Mouse (Mus musculus) retina, postnatal 7 days (tissue): Measurements from ENCODE around the gene Pdcd2.

ENCODE experiments used
- DNase-seq: peaks from one replicate; pipeline ENCODE4 v3.0.0-alpha.2; 2012; ENCODE audit warnings: low read depth, low spot score

Gene Pdcd2

GRCm38 (mm10) chr17:15499656-15500394, 27.3 kb downstream of the Pdcd2 start, which contains the start of the genes Psmb1 and Tbp:
TSS of gene Psmb1 (minus strand) at chr17:15499751.
TSS of gene Tbp (plus strand) at chr17:15499888.
- DNase-seq = peak; percentile 97

DNA sequence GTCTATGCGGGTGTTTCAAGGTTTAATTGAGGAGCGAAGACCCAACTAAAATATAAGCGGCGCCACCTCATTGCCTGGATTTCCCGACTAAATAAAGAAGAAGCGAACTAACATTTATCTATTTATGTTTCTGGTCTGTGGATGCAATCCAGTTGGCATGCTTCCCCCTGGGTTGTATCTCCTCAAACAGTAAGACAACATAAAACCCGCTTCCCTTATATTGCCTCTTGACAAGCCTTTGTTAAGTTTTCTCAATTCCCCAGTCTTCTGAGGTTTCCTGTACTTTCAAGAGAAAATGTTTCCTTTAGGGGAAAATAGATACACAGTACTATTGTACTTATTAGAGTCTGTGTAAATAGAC, 28.4 kb downstream of the Pdcd2 start:
- no peak for DNase-seq

DNA sequence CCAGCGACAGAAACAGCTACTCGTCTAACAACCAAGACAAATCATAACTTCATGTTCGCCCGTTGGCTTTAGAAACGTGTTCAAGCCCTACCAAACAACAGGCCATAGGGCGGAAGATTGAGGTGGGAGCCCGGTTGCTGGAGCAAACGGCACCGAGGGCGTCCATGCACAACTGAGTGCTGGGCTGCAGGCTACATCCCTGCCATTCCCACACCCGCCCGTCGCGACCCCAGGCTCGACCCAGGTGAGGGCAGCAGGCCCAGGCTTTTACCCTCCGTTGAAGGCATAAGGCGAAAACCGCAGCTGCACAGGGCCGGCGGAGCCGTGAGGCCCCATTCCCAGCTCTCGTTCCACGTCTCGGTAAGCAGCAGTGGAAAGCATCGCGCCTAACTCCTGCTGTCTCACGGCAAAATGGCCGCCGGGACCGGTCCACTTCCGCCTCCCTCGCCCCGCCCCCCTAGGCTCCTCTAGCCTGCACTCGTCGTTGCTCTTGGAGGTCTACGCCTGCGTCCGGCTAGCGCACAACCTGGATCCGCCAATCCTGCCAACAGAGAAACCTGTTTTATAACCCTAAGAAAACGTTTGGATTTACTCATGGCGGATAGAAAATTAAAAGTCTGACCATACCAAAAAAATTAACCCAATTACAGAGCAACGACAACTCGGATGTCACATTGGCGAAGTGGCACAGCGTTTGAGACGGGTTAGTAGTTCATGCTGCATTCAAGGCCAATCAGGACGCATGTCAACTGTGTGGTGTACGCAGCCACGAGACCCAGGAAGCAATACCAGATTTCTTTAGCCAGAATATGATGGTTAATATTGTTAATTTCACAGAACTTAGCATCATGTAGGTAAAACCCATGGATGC, 29.0 kb downstream of the Pdcd2 start:
- peak; percentile 87 for DNase-seq

DNA sequence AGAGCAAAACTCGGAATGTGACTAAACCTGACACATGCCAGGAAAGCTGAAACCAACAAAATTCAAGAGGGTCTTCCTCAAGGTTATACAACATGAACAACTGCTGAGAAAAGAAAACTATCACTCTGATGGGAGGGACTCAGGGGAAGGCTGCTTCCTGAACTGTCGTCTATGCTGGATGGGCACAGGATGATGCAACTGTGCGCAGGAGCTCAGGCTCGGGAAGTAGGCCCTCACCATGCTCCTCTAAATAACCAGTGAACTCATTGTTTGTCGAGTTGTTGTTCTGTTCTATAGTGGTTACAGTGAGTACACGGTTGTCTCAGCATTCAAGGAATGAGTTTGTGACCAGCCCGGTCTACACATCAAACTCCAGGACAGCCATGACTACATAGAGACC, 36.6 kb downstream of the Pdcd2 start:
- no peak for DNase-seq

- DNase-seq = no peak
Observed at GRCm38 (mm10) chr17:15472671-15473070, 54.4 kb downstream of the Pdcd2 start.
